Mouse (Mus musculus) forebrain, embryonic 15.5 days (tissue): ENCODE results near the gene Cast. TPM values are rescaled to one million over a fixed set of nuclear protein-coding genes. Genes with fewer than 3 reads are reported as not detected.

ENCODE experiments used
- polyA plus RNA-seq: library from polyadenylated mRNA; unstranded; fragments of >200 nt; fragmentation: Nextera tagmentation; extraction: Ambion mirVana; gene quantifications from 2 replicates; pipeline ENCODE4 v1.2.1, GENCODE M21; 2015

Cast gene
- polyA plus RNA-seq, 1 experiment from 2014 or later = 6.0 TPM

Other genes with a start within 250 kb of the Cast start
- gene Erap1, start 169.2 kb downstream of the Cast start, polyA plus RNA-seq = 3.2 and 4.0 TPM in 2 replicates